Mouse (Mus musculus) layer of hippocampus, adult 18-20 months (tissue): Measurements from ENCODE around the gene Abcd4. TPM values are rescaled to one million over a fixed set of nuclear protein-coding genes. Genes with fewer than 3 reads are reported as not detected.

Source experiments
- DNase-seq, 2 experiments: peaks; one replicate each; pipeline ENCODE4 v3.0.0; 2022; ENCODE audit warnings: low spot score in 2 of 2
- total RNA-seq, 2 experiments: library from RNA; stranded (reverse); gene quantifications; 2 replicates each; pipeline ENCODE4 v1.2.3; 2021

Gene Abcd4
- total RNA-seq, 2 experiments from 2014 or later: 12.7 to 13.4 TPM

DNA sequence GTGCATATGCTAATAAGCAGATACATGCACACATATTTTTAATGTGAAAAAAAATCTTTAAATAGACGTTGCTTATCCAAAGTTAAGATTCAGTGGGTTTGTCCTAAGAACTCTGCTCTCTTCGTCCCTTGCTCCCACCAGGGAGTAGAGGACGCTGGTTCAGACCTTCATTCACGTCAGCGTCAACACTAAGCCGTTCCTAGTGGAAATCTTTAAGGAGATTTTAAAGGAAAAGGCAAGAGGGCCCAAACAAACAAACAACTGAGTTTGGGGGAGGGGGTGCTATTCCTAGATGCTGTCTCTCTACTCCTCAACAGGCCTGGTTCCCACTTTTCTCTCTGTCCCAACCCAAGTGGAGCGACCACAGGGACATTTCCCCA is 44.9 kb downstream of the Abcd4 start:
- no peak for DNase-seq

DNA sequence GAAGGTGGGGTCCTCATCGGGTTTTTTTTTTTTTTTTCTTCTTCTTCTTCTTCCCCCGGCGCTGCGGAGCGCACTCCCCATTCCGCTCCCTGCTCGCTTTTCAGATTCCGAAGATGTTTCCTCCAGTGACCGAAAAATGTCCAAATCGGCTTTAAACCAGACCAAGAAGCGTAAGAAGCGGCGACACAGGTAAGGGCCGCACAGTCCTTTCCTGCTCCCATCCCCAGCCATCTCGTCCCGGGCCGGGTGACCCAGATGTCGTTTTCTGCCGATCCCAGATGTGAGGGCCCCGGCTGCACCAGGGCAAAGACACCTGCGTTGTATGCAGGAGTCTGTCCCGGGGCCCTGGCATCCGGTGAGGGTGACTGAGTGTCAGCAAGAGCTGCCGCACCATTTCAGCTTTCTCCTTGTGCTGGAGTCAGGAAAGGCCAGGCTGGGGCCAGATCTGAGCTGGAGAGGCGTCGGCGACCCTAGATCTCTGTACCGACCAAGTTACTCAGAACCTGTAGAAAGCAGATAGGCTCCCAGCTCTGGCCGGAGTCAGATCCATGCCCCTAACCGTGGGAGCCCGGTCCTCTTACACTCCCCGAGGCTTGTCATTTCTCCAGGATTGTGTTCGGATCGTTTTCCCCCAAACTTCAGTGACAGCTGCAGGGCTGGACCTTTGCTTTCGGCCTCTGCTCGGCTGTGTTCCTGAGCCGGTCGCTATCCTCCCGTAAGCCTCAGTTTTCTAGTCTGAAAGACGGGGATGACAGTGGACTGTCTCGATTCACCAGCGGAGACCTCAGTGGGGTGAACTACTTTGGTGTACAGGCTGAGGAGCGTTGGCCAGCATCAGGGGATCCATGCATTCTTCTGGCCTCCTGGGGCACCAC is 45.5 kb downstream of the Abcd4 start:
- no peak for DNase-seq

- DNase-seq: no peak
These were observed 46.4 kb downstream of the Abcd4 start for GRCm38 (mm10) chr12:84570694-84571415.

- no peak for DNase-seq
These were observed 47.1 kb downstream of the Abcd4 start for GRCm38 (mm10) chr12:84569976-84570693.

DNA sequence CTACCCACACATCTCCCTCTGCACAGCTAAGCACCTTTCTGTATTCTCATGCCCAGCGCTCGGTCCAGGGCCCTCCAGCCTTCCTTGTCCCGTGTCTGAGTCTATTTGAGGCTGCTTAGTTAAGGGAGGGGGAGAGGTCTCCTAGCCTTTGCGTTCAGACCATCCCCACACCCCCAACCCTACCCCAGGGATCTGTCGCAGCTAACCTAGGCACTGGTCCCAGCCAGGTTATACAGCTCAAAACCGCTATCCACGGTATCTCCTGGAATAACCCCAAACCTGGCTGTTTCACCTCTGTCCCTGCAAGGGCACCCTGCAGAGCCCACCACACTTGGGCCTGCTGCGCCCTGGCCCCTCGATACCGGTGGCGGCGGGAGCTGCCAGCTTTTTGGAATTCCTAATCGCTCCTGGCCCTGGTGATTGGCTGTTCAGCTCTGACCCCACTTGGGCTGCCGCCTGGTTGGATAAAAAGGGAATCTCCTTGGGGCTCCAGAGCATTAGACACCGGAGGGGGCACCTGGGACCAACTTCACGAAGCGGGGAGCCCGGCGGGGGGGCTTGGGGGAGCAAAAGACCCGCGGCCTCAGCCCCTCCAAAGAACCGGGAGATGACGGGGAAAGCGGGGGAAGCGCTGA is 47.8 kb downstream of the Abcd4 start, which contains the start of gene Vsx2:
TSS of gene Vsx2 (plus strand) at position 427 of the 635 bp plus-strand sequence.
- no peak for DNase-seq

GRCm38 (mm10) chr12:84567576-84567975 is 49.6 kb downstream of the Abcd4 start:
- no peak for DNase-seq

DNA sequence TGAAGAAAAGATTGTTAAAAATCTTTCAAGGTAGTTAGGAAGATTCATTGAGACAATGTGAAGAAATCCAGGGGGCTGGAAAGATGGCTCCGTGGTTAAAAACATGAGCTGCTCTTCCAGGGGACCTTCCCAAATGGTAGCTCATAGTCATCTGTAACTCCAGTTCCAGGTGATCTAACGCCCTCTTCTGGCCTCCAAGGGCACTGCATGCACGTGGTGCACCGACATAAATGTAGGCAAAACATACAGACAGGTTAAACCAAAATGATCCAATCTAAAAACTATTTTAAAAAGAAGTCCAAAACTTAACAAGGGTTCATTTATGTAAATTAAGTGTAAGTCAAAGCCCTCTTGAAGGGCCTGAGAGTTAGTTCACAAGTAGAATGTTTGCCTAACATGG is 54.7 kb downstream of the Abcd4 start:
- no peak for DNase-seq

GRCm38 (mm10) chr12:84555218-84555617 is 62.0 kb downstream of the Abcd4 start:
- DNase-seq: no peak

Other genes with a start within 250 kb of the Abcd4 start
- 10 to 100 TPM; 21.5 to 26.1 TPM for gene Entpd5, start 208.4 kb downstream of the Abcd4 start, total RNA-seq
- 10 to 100 TPM in 1 of 2 experiments, 1 to 10 TPM in 1; 8.4 to 10.1 TPM for gene Bbof1, start 208.3 kb downstream of the Abcd4 start, total RNA-seq
- gene Rnf113a2, start 200.2 kb downstream of the Abcd4 start, total RNA-seq: 10 to 100 TPM; 12.5 to 15.3 TPM
- gene Aldh6a1, start 166.4 kb downstream of the Abcd4 start, total RNA-seq: 10 to 100 TPM; 58.8 to 59.6 TPM
- gene Lin52, start 166.0 kb downstream of the Abcd4 start, total RNA-seq: 10 to 100 TPM; 26.8 to 28.6 TPM
- gene Vsx2, start 47.7 kb downstream of the Abcd4 start, total RNA-seq: under 1 TPM; 0.23 to 0.27 TPM
- gene Vrtn, start 23.6 kb upstream of the Abcd4 start, total RNA-seq: not detected
- gene Syndig1l, start 81.4 kb upstream of the Abcd4 start, total RNA-seq: 10 to 100 TPM in 1 of 2 experiments, 1 to 10 TPM in 1; 9.2 to 10.4 TPM
- gene Npc2, start 155.7 kb upstream of the Abcd4 start, total RNA-seq: 10 to 100 TPM; 27.2 to 28.9 TPM
- 10 to 100 TPM; 59.3 to 60.2 TPM for gene Isca2, start 155.8 kb upstream of the Abcd4 start, total RNA-seq